Comparison of ENCODE assay signal across 8 mouse cellular contexts in genomic region chr2:109694838-109695225, GRCm38 (mm10). TPM values are rescaled to one million over a fixed set of nuclear protein-coding genes. Genes with fewer than 3 reads are reported as not detected.
DNase-seq lines count a peak whose midpoint lies in the region; ATAC-seq and TF ChIP-seq lines count a peak whose summit lies in the region.

No protein-coding gene starts in this region.

- no peak overlapping the region for H3K27ac ChIP-seq in hindbrain, embryonic 12.5 days
- no peak overlapping the region for H3K27ac ChIP-seq in lung, postnatal 0 days (ENCODE audit: low read length)

- peaks cover 4% of the 10 kb centered on the region; the same call in 1 of the 2 replicates for H3K27me3 ChIP-seq in hindbrain, embryonic 12.5 days
- H3K27me3 ChIP-seq in lung, postnatal 0 days (replicated peaks; ENCODE audit: insufficient read depth, low read length): peaks cover 18% of the 10 kb centered on the region; the same call in 1 of the 2 replicates

- TF ChIP-seq CTCF in lung, postnatal 0 days (IDR thresholded peaks at IDR 0.05): peak; percentile 70

- H3K4me1 ChIP-seq in hindbrain, embryonic 12.5 days: peaks cover 30% of the 10 kb centered on the region; the same call in 1 of the 2 replicates
- H3K4me1 ChIP-seq in lung, postnatal 0 days (ENCODE audit: insufficient read depth, low read depth, low read length): no peaks in the 10 kb centered on the region

- no peak for TF ChIP-seq EP300 in lung, postnatal 0 days (IDR thresholded peaks at IDR 0.05)

- no peaks in the 10 kb centered on the region for H3K36me3 ChIP-seq in hindbrain, embryonic 12.5 days
- H3K36me3 ChIP-seq in lung, postnatal 0 days (ENCODE audit: insufficient read depth, low read length): no peaks in the 10 kb centered on the region

- H3K9ac ChIP-seq in hindbrain, embryonic 12.5 days: peak overlapping the region; percentile 62
- H3K9ac ChIP-seq in lung, postnatal 0 days (replicated peaks; ENCODE audit: low read depth): no peak overlapping the region

- peak overlapping the region; percentile 91 for H3K4me2 ChIP-seq in hindbrain, embryonic 12.5 days (replicated peaks)
- H3K4me2 ChIP-seq in lung, postnatal 0 days (replicated peaks; ENCODE audit: low read depth, low read length): peak overlapping the region; percentile 58

- peak; percentile 76 for ATAC-seq in hindbrain, embryonic 12.5 days (ENCODE audit: low FRiP score)
- 0 out of 2 replicates have a peak, but pooled peaks have one; percentile 26 for ATAC-seq in lung, postnatal 0 days

- WGBS in hindbrain, embryonic 12.5 days: under 1% methylated on average over 12 of the region's 12 CpGs
- under 1% methylated on average over 12 of the region's 12 CpGs for WGBS in lung, postnatal 0 days

- DNase-seq in R1 (ENCODE audit: low read depth, low spot score): peak; percentile 83
- peak; percentile 91 to 94 for DNase-seq in cerebellum, postnatal 14 days
- peak; percentile 44 to 68 for DNase-seq in frontal cortex, postnatal 14 days (ENCODE audit: low spot score in 2 of 2)
- DNase-seq in layer of hippocampus, postnatal 10 days (ENCODE audit: low spot score in 2 of 2): peak; percentile 90 to 93
- DNase-seq in lung, postnatal 0 days (ENCODE audit: low spot score): peak; percentile 76
- peak; percentile 77 to 84 for DNase-seq in right cerebral cortex, adult 2 months (ENCODE audit: low spot score in 2 of 2)
- DNase-seq in T-cell, adult 2 months (ENCODE audit: low spot score): no peak

- H3K4me3 ChIP-seq in hindbrain, embryonic 12.5 days: peak overlapping the region; percentile 59
- H3K4me3 ChIP-seq in lung, postnatal 0 days (ENCODE audit: low read depth, low read length): peak overlapping the region; percentile 38

- H3K9me3 ChIP-seq in hindbrain, embryonic 12.5 days (replicated peaks): no peaks in the 10 kb centered on the region
- no peaks in the 10 kb centered on the region for H3K9me3 ChIP-seq in lung, postnatal 0 days (ENCODE audit: low read length)

RNA-seq across cellular contexts. Expression of gene Bdnf, which starts 20.3 kb away (rescaled TPM):
- 3.2 and 4.3 TPM in 2 replicates for polyA plus RNA-seq in hindbrain, embryonic 12.5 days (2016; fragmentation: Nextera tagmentation; extraction: Ambion mirVana)
- total RNA-seq in layer of hippocampus, postnatal 10 days (2021): 10 to 100 TPM; 27.1 to 29.6 TPM
- 0.78 and 0.82 TPM in 2 replicates for polyA plus RNA-seq in lung, postnatal 0 days (2015; fragmentation: Nextera tagmentation; extraction: Ambion mirVana)
